Mouse (Mus musculus) ES-E14 (cell line): Measurements from ENCODE around the gene Mettl15. TPM values are rescaled to one million over a fixed set of nuclear protein-coding genes. Genes with fewer than 3 reads are reported as not detected.
"Not testable (repeated sequence)": the region's sequence is repeated elsewhere in the genome, so short reads cannot be mapped to it uniquely, and the experiment has no call there.

Experiments
- DNase-seq: peaks from one replicate; pipeline ENCODE4 v3.0.0-alpha.2; 2013; ENCODE audit warnings: low read depth, low spot score
- H3K27ac ChIP-seq: 2 replicates; pipeline ENCODE4 v1.5.1; 2012; ENCODE audit warnings: low read depth, mild to moderate bottlenecking, low read length, moderate library complexity, mixed read lengths; ENCODE audit not compliant: poor library complexity, insufficient read depth, severe bottlenecking
- H3K36me3 ChIP-seq: 2 replicates; pipeline ENCODE4 v1.6.1; 2012; ENCODE audit warnings: mild to moderate bottlenecking, low read length, moderate library complexity, mixed read lengths; ENCODE audit not compliant: control insufficient read depth, poor library complexity, insufficient read depth, severe bottlenecking
- H3K4me1 ChIP-seq, 2 experiments: fragments of 150-350 bp in 1 of 2; sonication (generic) in 1 of 2; 2 replicates each; pipeline ENCODE4 v1.6.1; 2012; ENCODE audit warnings: low read length in 2 of 2, mild to moderate bottlenecking in 1 of 2, mixed read lengths in 1 of 2; ENCODE audit not compliant: control insufficient read depth in 2 of 2, insufficient read depth in 2 of 2, poor library complexity in 1 of 2
- H3K4me3 ChIP-seq, 2 experiments: fragments of 150-350 bp in 1 of 2; sonication (generic) in 1 of 2; 2 replicates each; pipeline ENCODE4 v1.5.1; 2012; ENCODE audit warnings: low read length in 2 of 2, low read depth in 1 of 2, mild to moderate bottlenecking in 1 of 2, mixed read lengths in 1 of 2; ENCODE audit not compliant: insufficient read depth in 1 of 2, poor library complexity in 1 of 2, severe bottlenecking in 1 of 2
- H3K9ac ChIP-seq: 2 replicates; pipeline ENCODE4 v1.6.1; 2012; ENCODE audit warnings: low read depth, mild to moderate bottlenecking, low read length, mixed read lengths; ENCODE audit not compliant: poor library complexity, insufficient read depth, severe bottlenecking
- H3K9me3 ChIP-seq: fragments of 150-350 bp; sonication (generic); 2 replicates; pipeline ENCODE4 v1.6.1; 2012; ENCODE audit warnings: low read depth, mild to moderate bottlenecking, low read length; ENCODE audit not compliant: control insufficient read depth, insufficient read depth
- CHD2 ChIP-seq: IDR thresholded peaks from 2 replicates; pipeline ENCODE4 v1.6.1; 2014; ENCODE audit warnings: mild to moderate bottlenecking, low read depth, low read length, inconsistent platforms
- HCFC1 ChIP-seq: IDR thresholded peaks from 2 replicates; pipeline ENCODE4 v1.6.1; 2012; ENCODE audit warnings: low read length, inconsistent platforms, borderline replicate concordance; ENCODE audit not compliant: insufficient read depth
- MAFK ChIP-seq: IDR thresholded peaks from 2 replicates; pipeline ENCODE4 v1.6.1; 2014; ENCODE audit warnings: mild to moderate bottlenecking, low read depth, low read length, inconsistent platforms; ENCODE audit not compliant: insufficient read depth
- ZC3H11A ChIP-seq: IDR thresholded peaks from 2 replicates; pipeline ENCODE4 v1.6.1; 2012; ENCODE audit warnings: low read depth, mild to moderate bottlenecking, inconsistent platforms, low read length, borderline replicate concordance
- ZNF384 ChIP-seq: IDR thresholded peaks from 2 replicates; pipeline ENCODE4 v1.6.1; 2012; ENCODE audit warnings: low read depth, low read length, inconsistent platforms
- in situ Hi-C, 2 experiments: fragments of 600-800 bp; cut with MboI; formaldehyde crosslinking; loops; one replicate each; pipeline ENCODE4 v1.15.1; 2025; ENCODE audit warnings: low sequenced_read_pairs in 2 of 2, inconsistent platforms in 1 of 2; ENCODE audit not compliant: unreplicated experiment in 2 of 2
- total RNA-seq: library from RNA; depleted of rRNA; stranded (reverse); fragments of 300-350 nt; gene quantifications from 2 replicates; pipeline ENCODE4 v1.2.3, GENCODE M21; 2012

Mettl15 gene
- total RNA-seq, 1 experiment: 2.9 TPM

GRCm38 (mm10) chr2:109235741-109236140, 44.8 kb downstream of the Mettl15 start:
- Histone ChIP-seq H3K4me3 (no peak overlapping the region), H3K9ac (no peak overlapping the region), H3K36me3 (no peaks in the 10 kb centered on the region), H3K27ac (no peak overlapping the region), H3K9me3 (no peaks in the 10 kb centered on the region), H3K4me1 (no peaks in the 10 kb centered on the region)
- no peak for DNase-seq
- in situ Hi-C loops: no loop called here
- TF ChIP-seq HCFC1 (no peak), ZC3H11A (no peak), MAFK (no peak), ZNF384 (no peak), CHD2 (no peak)

GRCm38 (mm10) chr2:109233876-109234275, 46.7 kb downstream of the Mettl15 start:
- H3K36me3 ChIP-seq: no peaks in the 10 kb centered on the region
- no peak overlapping the region for H3K9ac ChIP-seq
- TF ChIP-seq HCFC1: no peak
- TF ChIP-seq CHD2: no peak
- no peak for TF ChIP-seq ZNF384
- TF ChIP-seq ZC3H11A: no peak
- no peak for TF ChIP-seq MAFK
- H3K27ac ChIP-seq: no peak overlapping the region
- H3K4me3 ChIP-seq: no peak overlapping the region
- in situ Hi-C loops: no loop called here
- no peaks in the 10 kb centered on the region for H3K4me1 ChIP-seq
- no peak for DNase-seq
- H3K9me3 ChIP-seq: no peaks in the 10 kb centered on the region

GRCm38 (mm10) chr2:109230443-109230842, 50.1 kb downstream of the Mettl15 start:
- Histone ChIP-seq H3K36me3 (no peaks in the 10 kb centered on the region), H3K27ac (no peak overlapping the region), H3K9me3 (no peaks in the 10 kb centered on the region), H3K4me1 (no peaks in the 10 kb centered on the region), H3K4me3 (no peak overlapping the region), H3K9ac (no peak overlapping the region)
- DNase-seq: no peak
- in situ Hi-C loops: no loop called here
- TF ChIP-seq ZC3H11A (no peak), ZNF384 (no peak), MAFK (no peak), HCFC1 (no peak), CHD2 (no peak)

- Histone ChIP-seq H3K9me3 (no peaks in the 10 kb centered on the region), H3K36me3 (no peaks in the 10 kb centered on the region), H3K27ac (no peak overlapping the region), H3K9ac (no peak overlapping the region), H3K4me3 (no peak overlapping the region), H3K4me1 (no peaks in the 10 kb centered on the region)
- TF ChIP-seq CHD2: no peak
- DNase-seq: no peak
- in situ Hi-C loops: no loop called here
These were observed 53.4 kb downstream of the Mettl15 start for GRCm38 (mm10) chr2:109227196-109227595.

GRCm38 (mm10) chr2:109221470-109221869, 59.1 kb downstream of the Mettl15 start:
- no peak overlapping the region for H3K9ac ChIP-seq
- in situ Hi-C loops: no loop called here
- no peak overlapping the region for H3K27ac ChIP-seq
- no peaks in the 10 kb centered on the region for H3K36me3 ChIP-seq
- H3K9me3 ChIP-seq: no peaks in the 10 kb centered on the region
- TF ChIP-seq MAFK: no peak
- no peak for TF ChIP-seq HCFC1
- no peak for DNase-seq
- H3K4me3 ChIP-seq: no peak overlapping the region
- H3K4me1 ChIP-seq: no peaks in the 10 kb centered on the region

- H3K9ac ChIP-seq, H3K27ac ChIP-seq, H3K36me3 ChIP-seq, H3K4me3 ChIP-seq, DNase-seq, H3K9me3 ChIP-seq, H3K4me1 ChIP-seq, in situ Hi-C loops: not testable (repeated sequence)
These were observed 63.9 kb downstream of the Mettl15 start for GRCm38 (mm10) chr2:109216678-109217077.

- H3K9ac ChIP-seq, H3K4me3 ChIP-seq, in situ Hi-C loops, H3K4me1 ChIP-seq, H3K27ac ChIP-seq, H3K36me3 ChIP-seq, DNase-seq, H3K9me3 ChIP-seq: not testable (repeated sequence)
These were observed 69.9 kb downstream of the Mettl15 start for GRCm38 (mm10) chr2:109210641-109211040.
